Mouse (Mus musculus): ENCODE results near the gene Ntng2. TPM values are rescaled to one million over a fixed set of nuclear protein-coding genes. Genes with fewer than 3 reads are reported as not detected.

Gene Ntng2
- polyA plus RNA-seq (2012; ENCODE audit: insufficient read depth, low replicate concordance): 3.1 TPM in 1 of 2 replicates, not detected in the other

GRCm38 (mm10) chr2:29252599-29253204, at the start of gene Ntng2:
TSS of gene Ntng2 (minus strand) at chr2:29253005.
- Histone ChIP-seq H3K36me3 (replicated peaks; ENCODE audit: low read length) (no peaks in the 10 kb centered on the region), H3K4me1 (peaks cover 37% of the 10 kb centered on the region), H3K9me3 (no peaks in the 10 kb centered on the region), H3K27me3 (replicated peaks) (peaks cover 99% of the 10 kb centered on the region), H3K4me3 (replicated peaks) (peak within 1 kb of the TSS; percentile 90)
- no peak for TF ChIP-seq FLI1 (IDR thresholded peaks at IDR 0.05; ENCODE audit: low read length)
- TF ChIP-seq GATA1 (IDR thresholded peaks at IDR 0.05; ENCODE audit: borderline replicate concordance, low read length): no peak

- peaks cover 11% of the 10 kb centered on the region for H3K9me3 ChIP-seq
- TF ChIP-seq GATA1 (IDR thresholded peaks at IDR 0.05; ENCODE audit: borderline replicate concordance, low read length) (no peak), FLI1 (IDR thresholded peaks at IDR 0.05; ENCODE audit: low read length) (no peak)
- no peaks in the 10 kb centered on the region for H3K36me3 ChIP-seq (replicated peaks; ENCODE audit: low read length)
- H3K4me1 ChIP-seq: no peaks in the 10 kb centered on the region
- peaks cover 23% of the 10 kb centered on the region for H3K27me3 ChIP-seq (replicated peaks)
- no peak overlapping the region for H3K4me3 ChIP-seq (replicated peaks)
Measured at GRCm38 (mm10) chr2:29295557-29295956, 42.8 kb upstream of the Ntng2 start.

GRCm38 (mm10) chr2:29287651-29288050, 34.8 kb upstream of the Ntng2 start:
- TF ChIP-seq FLI1 (IDR thresholded peaks at IDR 0.05; ENCODE audit: low read length) (no peak), GATA1 (IDR thresholded peaks at IDR 0.05; ENCODE audit: borderline replicate concordance, low read length) (no peak)
- H3K9me3 ChIP-seq: peaks cover 5% of the 10 kb centered on the region
- H3K4me1 ChIP-seq: peaks cover 5% of the 10 kb centered on the region; the same call in 1 of the 2 replicates
- H3K4me3 ChIP-seq (replicated peaks): no peak overlapping the region
- H3K36me3 ChIP-seq (replicated peaks; ENCODE audit: low read length): no peaks in the 10 kb centered on the region
- H3K27me3 ChIP-seq (replicated peaks): peaks cover 38% of the 10 kb centered on the region

- peaks cover 65% of the 10 kb centered on the region for H3K27me3 ChIP-seq (replicated peaks)
- no peaks in the 10 kb centered on the region for H3K36me3 ChIP-seq (replicated peaks; ENCODE audit: low read length)
Measured at GRCm38 (mm10) chr2:29277703-29278121, 24.9 kb upstream of the Ntng2 start.

GRCm38 (mm10) chr2:29271803-29272518, 19.2 kb upstream of the Ntng2 start:
- no peaks in the 10 kb centered on the region for H3K36me3 ChIP-seq (replicated peaks; ENCODE audit: low read length)
- H3K4me1 ChIP-seq: no peaks in the 10 kb centered on the region
- TF ChIP-seq GATA1 (IDR thresholded peaks at IDR 0.05; ENCODE audit: borderline replicate concordance, low read length) (no peak), FLI1 (IDR thresholded peaks at IDR 0.05; ENCODE audit: low read length) (no peak)
- peaks cover 79% of the 10 kb centered on the region for H3K27me3 ChIP-seq (replicated peaks)
- H3K9me3 ChIP-seq: no peaks in the 10 kb centered on the region
- H3K4me3 ChIP-seq (replicated peaks): no peak overlapping the region

More at GRCm38 (mm10) chr2:29277703-29278121, 24.9 kb upstream of the Ntng2 start:
- no peaks in the 10 kb centered on the region for H3K9me3 ChIP-seq
- no peak for TF ChIP-seq GATA1 (IDR thresholded peaks at IDR 0.05; ENCODE audit: borderline replicate concordance, low read length)
- no peak for TF ChIP-seq FLI1 (IDR thresholded peaks at IDR 0.05; ENCODE audit: low read length)
- no peak overlapping the region for H3K4me3 ChIP-seq (replicated peaks)
- peaks cover 5% of the 10 kb centered on the region; the same call in 1 of the 2 replicates for H3K4me1 ChIP-seq

- peaks cover 79% of the 10 kb centered on the region for H3K27me3 ChIP-seq (replicated peaks)
- no peak for TF ChIP-seq FLI1 (IDR thresholded peaks at IDR 0.05; ENCODE audit: low read length)
- TF ChIP-seq GATA1 (IDR thresholded peaks at IDR 0.05; ENCODE audit: borderline replicate concordance, low read length): no peak
- H3K4me3 ChIP-seq (replicated peaks): no peak overlapping the region
- no peaks in the 10 kb centered on the region for H3K4me1 ChIP-seq
- H3K9me3 ChIP-seq: no peaks in the 10 kb centered on the region
- H3K36me3 ChIP-seq (replicated peaks; ENCODE audit: low read length): no peaks in the 10 kb centered on the region
Measured at GRCm38 (mm10) chr2:29271098-29271497, 18.3 kb upstream of the Ntng2 start.

- Histone ChIP-seq H3K36me3 (replicated peaks; ENCODE audit: low read length) (no peaks in the 10 kb centered on the region), H3K9me3 (no peaks in the 10 kb centered on the region), H3K4me3 (replicated peaks) (no peak overlapping the region), H3K4me1 (peaks cover 4% of the 10 kb centered on the region; the same call in 1 of the 2 replicates), H3K27me3 (replicated peaks) (peaks cover 82% of the 10 kb centered on the region)
- TF ChIP-seq GATA1 (IDR thresholded peaks at IDR 0.05; ENCODE audit: borderline replicate concordance, low read length) (no peak), FLI1 (IDR thresholded peaks at IDR 0.05; ENCODE audit: low read length) (no peak)
Measured at GRCm38 (mm10) chr2:29266810-29267209, 14.0 kb upstream of the Ntng2 start.

GRCm38 (mm10) chr2:29262436-29262915, 9.7 kb upstream of the Ntng2 start:
- peaks cover 4% of the 10 kb centered on the region; the same call in 1 of the 2 replicates for H3K4me1 ChIP-seq
- TF ChIP-seq GATA1 (IDR thresholded peaks at IDR 0.05; ENCODE audit: borderline replicate concordance, low read length) (no peak), FLI1 (IDR thresholded peaks at IDR 0.05; ENCODE audit: low read length) (no peak)
- no peak overlapping the region for H3K4me3 ChIP-seq (replicated peaks)
- no peaks in the 10 kb centered on the region for H3K36me3 ChIP-seq (replicated peaks; ENCODE audit: low read length)
- H3K9me3 ChIP-seq: no peaks in the 10 kb centered on the region
- H3K27me3 ChIP-seq (replicated peaks): peaks cover 88% of the 10 kb centered on the region

- Histone ChIP-seq H3K27me3 (replicated peaks) (peaks cover 90% of the 10 kb centered on the region), H3K4me1 (peaks cover 4% of the 10 kb centered on the region; the same call in 1 of the 2 replicates)
- TF ChIP-seq GATA1 (IDR thresholded peaks at IDR 0.05; ENCODE audit: borderline replicate concordance, low read length) (no peak), FLI1 (IDR thresholded peaks at IDR 0.05; ENCODE audit: low read length) (no peak)
Measured at GRCm38 (mm10) chr2:29261126-29261525, 8.3 kb upstream of the Ntng2 start.

More at GRCm38 (mm10) chr2:29261126-29261525, 8.3 kb upstream of the Ntng2 start:
- H3K9me3 ChIP-seq: no peaks in the 10 kb centered on the region
- H3K36me3 ChIP-seq (replicated peaks; ENCODE audit: low read length): no peaks in the 10 kb centered on the region
- H3K4me3 ChIP-seq (replicated peaks): no peak overlapping the region
